Mouse (Mus musculus) heart, adult 2 months (tissue): ENCODE results near the gene Efnb3. TPM values are rescaled to one million over a fixed set of nuclear protein-coding genes. Genes with fewer than 3 reads are reported as not detected.

Source experiments
- DNase-seq, 2 experiments: peaks; one replicate each; pipeline ENCODE4 v3.0.0; 2021
- H3K27ac ChIP-seq: fragments of 200-600 bp; 2 replicates; pipeline ENCODE4 v1.8.1; 2022
- H3K27me3 ChIP-seq: fragments of 200-500 bp; 2 replicates; pipeline ENCODE4 v1.6.1; 2012; ENCODE audit warnings: mild to moderate bottlenecking, low read length, inconsistent platforms, mixed read lengths; ENCODE audit not compliant: control insufficient read depth, insufficient read depth
- H3K36me3 ChIP-seq: fragments of 200-500 bp; 2 replicates; pipeline ENCODE4 v1.6.1; 2012; ENCODE audit warnings: low read length, inconsistent platforms; ENCODE audit not compliant: control insufficient read depth, insufficient read depth
- H3K4me1 ChIP-seq: fragments of 200-500 bp; 2 replicates; pipeline ENCODE4 v1.6.1; 2011; ENCODE audit warnings: low read length; ENCODE audit not compliant: control insufficient read depth, insufficient read depth
- H3K4me3 ChIP-seq: fragments of 200-600 bp; 2 replicates; pipeline ENCODE4 v1.8.1; 2022
- H3K79me2 ChIP-seq: fragments of 200-500 bp; replicated peaks from 2 replicates; pipeline ENCODE4 v1.6.1; 2012; ENCODE audit warnings: mild to moderate bottlenecking, inconsistent platforms, low read length, moderate library complexity, mixed read lengths; ENCODE audit not compliant: control insufficient read depth, insufficient read depth
- H3K9ac ChIP-seq: fragments of 200-500 bp; 2 replicates; pipeline ENCODE4 v1.6.1; 2012; ENCODE audit warnings: low read depth, mild to moderate bottlenecking, control low read depth, inconsistent platforms, low read length, mixed read lengths
- CTCF ChIP-seq: fragments of 200-600 bp; IDR thresholded peaks from 2 replicates; pipeline ENCODE4 v1.8.1; 2022; ENCODE audit warnings: antibody characterized with exemption, mild to moderate bottlenecking, moderate library complexity
- EP300 ChIP-seq: fragments of 200-500 bp; IDR thresholded peaks from 2 replicates; pipeline ENCODE4 v1.6.1; 2011; ENCODE audit warnings: low read depth, low read length, control low read depth; ENCODE audit not compliant: insufficient read depth
- POLR2A ChIP-seq: fragments of 200-500 bp; IDR thresholded peaks from 2 replicates; pipeline ENCODE4 v1.6.1; 2011; ENCODE audit warnings: mild to moderate bottlenecking, low read depth, low read length, control low read depth; ENCODE audit not compliant: insufficient read depth
- WGBS: fragments of 180-500 bp; shearing (Covaris S2); methylation state at CpG from one replicate; pipeline ENCODE4 v1.1.7; 2018; 5-methylcytosine and 5-hydroxymethylcytosine counted together
- intact Hi-C: fragments of 180-260 bp; cut with DNase I; formaldehyde crosslinking; loops from one replicate; pipeline ENCODE4 v1.15.1; 2025
- polyA plus RNA-seq: library from polyadenylated mRNA; depleted of rRNA; stranded (reverse); fragments of >200 nt; gene quantifications from 2 replicates; pipeline ENCODE4 v1.2.3, GENCODE M21; 2012
- total RNA-seq, 2 experiments: library from RNA; stranded (reverse); gene quantifications; 2 replicates each; pipeline ENCODE4 v1.2.3; 2021

The Efnb3 gene
- total and polyA plus RNA-seq, 3 experiments, result 57.4 to 106 (median 89.2) TPM

DNA sequence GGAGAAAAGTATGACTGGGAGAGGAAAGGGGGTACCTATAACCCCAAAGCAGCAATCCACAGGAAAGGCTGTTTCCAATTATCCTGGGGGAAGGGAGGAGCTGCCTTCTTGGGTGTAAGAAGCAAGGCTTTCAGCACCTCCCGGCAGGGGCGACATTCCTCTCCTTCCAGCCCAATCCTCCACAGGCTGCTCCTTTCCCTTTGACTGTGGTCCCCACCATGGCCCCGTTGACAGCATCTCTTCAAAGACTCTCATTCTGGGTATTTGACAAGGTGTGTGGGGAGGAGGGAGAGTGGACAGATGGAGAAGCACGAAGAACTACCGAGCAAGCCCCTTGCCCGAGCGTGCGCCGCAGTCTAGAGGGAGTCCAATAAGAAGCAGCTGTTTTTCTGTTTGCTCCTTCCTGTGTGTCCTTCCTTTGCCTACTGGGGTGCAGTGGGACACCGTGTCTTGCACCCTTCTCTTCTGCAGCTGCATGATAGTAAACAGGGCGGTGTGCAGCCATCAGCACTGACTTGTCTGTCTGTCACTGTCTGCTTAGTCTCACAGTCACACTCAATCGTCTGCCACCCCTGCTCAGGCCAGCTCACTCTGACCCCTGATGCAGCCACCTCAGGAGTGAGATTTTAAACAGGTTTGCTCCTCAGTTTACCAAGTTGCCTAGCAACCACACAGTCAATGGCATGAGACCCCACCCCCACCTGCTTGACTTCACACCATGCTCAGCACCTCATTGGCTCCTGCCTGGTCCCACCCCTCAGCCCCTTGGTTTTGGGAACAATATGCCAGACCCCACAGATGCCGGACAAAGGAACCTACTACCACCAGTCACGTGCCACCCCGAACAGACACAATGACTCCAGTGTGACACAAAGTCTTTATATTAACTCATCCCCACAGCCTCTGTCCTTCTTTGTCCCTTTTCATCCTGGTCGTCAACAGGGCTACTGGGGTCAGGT is 1.2 kb upstream of the Efnb3 start:
- 73% methylated on average over 16 of the region's 16 CpGs for WGBS
- Histone ChIP-seq H3K27ac (no peak overlapping the region), H3K79me2 (no peaks in the 10 kb centered on the region), H3K36me3 (no peaks in the 10 kb centered on the region), H3K4me1 (no peaks in the 10 kb centered on the region), H3K9ac (no peak overlapping the region), H3K4me3 (no peak overlapping the region), H3K27me3 (0 out of 2 replicates have a peak, but pooled peaks cover 1% of the 10 kb centered on the region)
- no peak for DNase-seq
- intact Hi-C loops, result no loop called here
- TF ChIP-seq POLR2A (no peak), CTCF (no peak), EP300 (no peak)

DNA sequence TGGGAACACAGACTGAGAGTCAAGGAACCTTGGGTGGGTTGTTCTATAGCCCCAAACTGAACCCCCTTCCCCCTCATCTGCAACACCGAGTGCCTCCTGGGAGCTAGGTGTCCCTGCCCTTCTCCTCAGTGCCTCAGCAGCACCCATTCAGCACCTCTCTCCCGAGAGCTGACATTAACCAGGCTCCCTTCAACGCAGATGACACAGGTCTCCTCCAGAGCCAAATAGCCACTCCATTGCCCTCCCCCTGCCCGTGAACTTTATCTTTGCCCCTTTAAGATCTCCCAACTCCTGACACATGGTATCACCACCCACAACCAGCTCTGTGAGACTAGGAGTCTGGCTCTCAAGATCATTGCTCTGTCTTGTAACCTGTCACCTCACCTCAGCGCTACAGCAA is 822 bp downstream of the Efnb3 start:
- peak overlapping the region; percentile 48 for H3K4me3 ChIP-seq
- no peaks in the 10 kb centered on the region for H3K4me1 ChIP-seq
- DNase-seq, result peak; percentile 61 to 73
- 27% methylated on average over 5 of the region's 5 CpGs for WGBS
- intact Hi-C loops, result no loop called here
- H3K79me2 ChIP-seq, result no peaks in the 10 kb centered on the region
- no peaks in the 10 kb centered on the region for H3K36me3 ChIP-seq
- H3K9ac ChIP-seq, result peak overlapping the region; percentile 53
- peak; percentile 47 for TF ChIP-seq POLR2A
- TF ChIP-seq EP300, result peak; percentile 88
- TF ChIP-seq CTCF, result no peak
- H3K27me3 ChIP-seq, result 0 out of 2 replicates have a peak, but pooled peaks cover 1% of the 10 kb centered on the region
- peak overlapping the region; percentile 75 for H3K27ac ChIP-seq

DNA sequence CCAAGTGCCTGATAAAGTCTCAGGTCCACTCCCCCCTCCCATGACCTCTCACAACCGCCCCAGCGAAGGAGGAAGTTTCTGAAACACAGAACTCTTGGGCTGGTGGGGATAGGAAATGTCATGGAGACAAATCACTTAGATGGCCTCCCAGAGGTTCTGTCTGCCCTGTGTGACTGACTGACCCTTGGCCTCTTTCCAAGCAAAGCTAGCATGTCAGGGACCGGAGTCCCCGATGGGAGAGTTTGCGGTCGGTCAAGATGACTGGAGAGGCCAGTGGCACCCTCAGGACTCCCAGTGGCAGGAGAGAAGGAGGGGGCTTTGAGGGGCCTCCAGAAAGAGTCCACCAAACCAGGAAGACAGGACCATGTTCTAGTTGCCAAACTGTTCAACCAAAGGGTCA is 1.2 kb downstream of the Efnb3 start:
- no peak for DNase-seq
- Histone ChIP-seq H3K27me3 (0 out of 2 replicates have a peak, but pooled peaks cover 1% of the 10 kb centered on the region), H3K9ac (no peak overlapping the region), H3K27ac (peak overlapping the region; percentile 65), H3K4me3 (no peak overlapping the region; the same call in 1 of the 2 replicates), H3K4me1 (no peaks in the 10 kb centered on the region), H3K36me3 (no peaks in the 10 kb centered on the region), H3K79me2 (no peaks in the 10 kb centered on the region)
- WGBS, result 21% methylated on average over 6 of the region's 6 CpGs
- intact Hi-C loops, result no loop called here
- TF ChIP-seq CTCF (no peak), POLR2A (no peak), EP300 (no peak)

DNA sequence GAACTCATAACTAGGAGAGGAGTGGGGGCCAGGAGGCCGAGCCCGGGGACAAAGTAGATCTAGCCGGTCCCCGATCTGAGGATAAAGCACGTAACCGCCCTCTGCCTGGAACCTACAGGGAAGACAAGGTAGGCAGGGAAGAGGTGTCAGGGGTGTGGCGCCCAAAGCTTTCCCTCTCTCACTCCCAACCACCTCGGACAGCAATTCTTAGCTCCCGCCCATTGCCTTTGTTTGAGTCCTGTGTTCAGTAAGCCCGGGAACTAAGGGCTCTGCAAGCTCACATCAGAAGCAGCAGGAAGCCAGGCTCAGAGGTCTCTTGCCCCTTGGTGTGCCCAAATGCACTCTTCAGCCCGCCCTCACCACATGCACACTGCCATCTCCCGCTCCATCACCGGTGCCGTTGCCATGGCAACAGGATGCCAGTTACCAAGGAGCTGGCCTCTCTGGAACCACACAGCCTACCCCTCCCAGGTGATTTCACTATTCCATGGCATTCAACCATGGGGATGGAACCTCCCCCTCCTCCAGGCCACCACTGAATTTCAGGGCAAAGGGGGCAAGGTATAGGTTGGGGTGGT is 2.5 kb downstream of the Efnb3 start:
- Histone ChIP-seq H3K9ac (no peak overlapping the region), H3K27me3 (0 out of 2 replicates have a peak, but pooled peaks cover 1% of the 10 kb centered on the region), H3K36me3 (no peaks in the 10 kb centered on the region), H3K79me2 (no peaks in the 10 kb centered on the region), H3K4me3 (no peak overlapping the region), H3K27ac (no peak overlapping the region), H3K4me1 (no peaks in the 10 kb centered on the region)
- intact Hi-C loops, result no loop called here
- no peak for DNase-seq
- TF ChIP-seq POLR2A (no peak), CTCF (no peak), EP300 (no peak)
- WGBS, result 67% methylated on average over 14 of the region's 14 CpGs

DNA sequence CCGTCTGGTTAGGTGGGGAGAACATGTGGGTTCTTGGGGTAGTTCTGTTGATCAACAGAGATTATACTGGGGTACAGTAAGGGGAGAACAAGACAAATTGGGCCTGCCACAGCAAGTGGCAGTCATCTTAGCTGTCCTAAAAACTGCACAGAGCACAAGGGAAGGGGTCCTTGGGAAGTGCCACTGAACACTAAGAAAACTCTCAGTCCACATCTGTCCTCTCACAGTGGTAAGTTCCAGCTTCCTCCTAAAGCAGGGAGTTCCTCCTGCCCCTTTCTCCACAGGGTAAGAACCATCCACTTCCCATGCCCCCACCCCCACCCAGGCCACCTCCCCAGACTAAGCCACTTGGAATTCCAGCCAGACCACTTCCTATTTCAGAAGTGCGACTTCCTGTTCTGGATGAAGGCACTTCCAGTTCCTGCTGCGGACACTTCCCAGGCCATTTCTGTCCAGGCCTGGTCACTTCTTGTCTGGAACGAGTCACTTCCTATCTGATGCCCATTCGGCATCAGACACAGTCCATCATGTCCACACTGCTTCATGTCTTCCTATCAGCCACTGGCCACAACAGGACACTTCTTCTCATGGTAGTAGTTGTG is 5.4 kb downstream of the Efnb3 start:
- WGBS, result 47% methylated on average over 5 of the region's 5 CpGs
- no peak for TF ChIP-seq POLR2A
- TF ChIP-seq EP300, result no peak
- no peak for TF ChIP-seq CTCF
- Histone ChIP-seq H3K27ac (no peak overlapping the region), H3K36me3 (no peaks in the 10 kb centered on the region), H3K27me3 (no peaks in the 10 kb centered on the region), H3K4me3 (no peak overlapping the region), H3K4me1 (no peaks in the 10 kb centered on the region), H3K79me2 (no peaks in the 10 kb centered on the region), H3K9ac (no peak overlapping the region)
- intact Hi-C loops, result no loop called here
- no peak for DNase-seq
